8 mouse cellular contexts compared by ENCODE assay signal in genomic region chr12:26067866-26068684, GRCm38 (mm10).
DNase-seq lines count a peak whose midpoint lies in the region; ATAC-seq and TF ChIP-seq lines count a peak whose summit lies in the region.

No protein-coding gene starts in this region.

- DNase-seq in CD4-positive, CD25-positive, alpha-beta regulatory T cell, adult 2 months (ENCODE audit: low read depth, low spot score) = peak; percentile 87
- peak; percentile 91 for DNase-seq in T-cell, adult 2 months (ENCODE audit: low spot score)
- no peak for DNase-seq in forebrain, postnatal 0 days
- peak; percentile 89 for DNase-seq in induced T-regulatory cell, adult 2 months (ENCODE audit: low read depth)
- DNase-seq in liver, embryonic 14.5 days (ENCODE audit: low read depth in 3 of 3, low spot score in 3 of 3) = no peak
- DNase-seq in natural killer cell, adult 2 months (ENCODE audit: low spot score in 2 of 2) = peak; percentile 80 to 81
- DNase-seq in thymus, postnatal 4 days = peak; percentile 58
- no peak for DNase-seq in right cerebral cortex, adult 2 months (ENCODE audit: low spot score in 2 of 2)

- 0 out of 2 replicates have a peak, but pooled peaks cover 9% of the 10 kb centered on the region for H3K4me1 ChIP-seq in forebrain, postnatal 0 days (ENCODE audit: insufficient read depth)
- H3K4me1 ChIP-seq in liver, embryonic 14.5 days (replicated peaks; ENCODE audit: control insufficient read depth in 2 of 2, insufficient read depth in 2 of 2, low read length in 1 of 2) = no peaks in the 10 kb centered on the region

- peak; percentile 60 for ATAC-seq in forebrain, postnatal 0 days
- ATAC-seq in liver, embryonic 14.5 days (ENCODE audit: insufficient read depth) = no peak

- no peak for TF ChIP-seq EP300 in liver, embryonic 14.5 days (IDR thresholded peaks at IDR 0.05; ENCODE audit: low read depth)

- peak overlapping the region; percentile 34 for H3K4me2 ChIP-seq in forebrain, postnatal 0 days (ENCODE audit: low read depth)
- H3K4me2 ChIP-seq in liver, embryonic 14.5 days (ENCODE audit: low read depth) = peak overlapping the region; percentile 11; the same call in 1 of the 2 replicates

- no peaks in the 10 kb centered on the region for H3K36me3 ChIP-seq in forebrain, postnatal 0 days (ENCODE audit: insufficient read depth)
- no peaks in the 10 kb centered on the region for H3K36me3 ChIP-seq in liver, embryonic 14.5 days (replicated peaks; ENCODE audit: control insufficient read depth, insufficient read depth, low read depth)

- WGBS in forebrain, postnatal 0 days = 9% methylated on average over 24 of the region's 24 CpGs
- WGBS in liver, embryonic 14.5 days (ENCODE audit: insufficient replicate concordance) = 7% methylated on average over 24 of the region's 24 CpGs

- H3K9me3 ChIP-seq in forebrain, postnatal 0 days (ENCODE audit: low read length) = no peaks in the 10 kb centered on the region
- H3K9me3 ChIP-seq in liver, embryonic 14.5 days (ENCODE audit: control insufficient read depth, low read length) = no peaks in the 10 kb centered on the region

- TF ChIP-seq CTCF in forebrain, postnatal 0 days (IDR thresholded peaks at IDR 0.05; ENCODE audit: low read depth) = no peak
- no peak for TF ChIP-seq CTCF in liver, embryonic 14.5 days (IDR thresholded peaks at IDR 0.05; ENCODE audit: low read depth)

- no peaks in the 10 kb centered on the region for H3K27me3 ChIP-seq in forebrain, postnatal 0 days (ENCODE audit: insufficient read depth, low read length)
- no peaks in the 10 kb centered on the region for H3K27me3 ChIP-seq in liver, embryonic 14.5 days (ENCODE audit: control insufficient read depth, insufficient read depth, low read length)

- 0 out of 2 replicates have a peak overlapping the region, but pooled peaks have one; percentile 11 for H3K9ac ChIP-seq in forebrain, postnatal 0 days
- H3K9ac ChIP-seq in liver, embryonic 14.5 days (replicated peaks) = no peak overlapping the region

- no peak overlapping the region for H3K4me3 ChIP-seq in forebrain, postnatal 0 days (ENCODE audit: low read depth, low read length)
- H3K4me3 ChIP-seq in liver, embryonic 14.5 days (ENCODE audit: insufficient read depth in 1 of 2, low read depth in 2 of 2, low read length in 2 of 2) = no peak overlapping the region

- no peak overlapping the region for H3K27ac ChIP-seq in forebrain, postnatal 0 days (ENCODE audit: low read depth, low read length)
- no peak overlapping the region for H3K27ac ChIP-seq in liver, embryonic 14.5 days

Comparison
In these comparisons a context has a peak if more than half of its experiments do, and no peak if none do; other contexts are left out.
1. DNase-seq: peak in CD4-positive, CD25-positive, alpha-beta regulatory T cell, adult 2 months (single experiment), T-cell, adult 2 months (single experiment), induced T-regulatory cell, adult 2 months (single experiment), natural killer cell, adult 2 months (2 of 2) and thymus, postnatal 4 days (single experiment); none in forebrain, postnatal 0 days (single experiment), liver, embryonic 14.5 days (0 of 3) and right cerebral cortex, adult 2 months (0 of 2).